In the genomic region with DNA sequence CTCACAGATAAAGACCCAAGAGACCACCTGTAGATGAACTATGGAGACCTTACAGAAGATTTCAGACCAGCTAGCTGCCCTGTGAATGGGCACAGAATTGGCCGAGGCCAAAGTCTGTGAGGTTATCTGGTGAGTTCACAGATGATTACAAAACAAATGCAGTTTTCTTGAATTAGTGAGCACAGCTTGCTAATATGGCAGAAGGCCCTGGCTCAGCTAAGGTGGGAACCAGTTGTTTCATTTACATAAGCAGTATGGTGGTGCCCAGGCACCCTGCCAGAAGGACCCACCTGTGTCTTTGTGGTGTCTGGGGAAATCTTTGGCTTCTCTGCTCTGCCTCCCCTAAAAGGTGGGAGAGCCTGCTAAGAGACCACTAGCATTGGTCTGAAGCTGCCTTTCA, we compare ENCODE assay signal across 23 mouse cellular contexts.
A peak's percentile ranks its signal among the peaks of the same experiment; 100 is the strongest.
DNase-seq lines count a peak whose midpoint lies in the region; ATAC-seq and TF ChIP-seq lines count a peak whose summit lies in the region.
"Had no signal": no experiment of that assay in that cellular context is flagged by ENCODE, and none has a peak within 500 bp of the region (broad histone marks: within the 10 kb centered on the region; RNA-seq: fewer than 3 reads in every experiment).

No protein-coding gene starts in this region.

- intact Hi-C loops in left cerebral cortex, postnatal 4 days (cut with DNase I): no loop called here

- H3K36me3 ChIP-seq in forebrain, embryonic 16.5 days (ENCODE audit: control insufficient read depth, insufficient read depth): no peaks in the 10 kb centered on the region
- no peaks in the 10 kb centered on the region for H3K36me3 ChIP-seq in forebrain, embryonic 10.5 days (replicated peaks)
- H3K36me3 ChIP-seq: G1E; heart, embryonic 12.5 days; heart, embryonic 15.5 days; hindbrain, embryonic 12.5 days; hindbrain, embryonic 15.5 days had no signal

- no peak for TF ChIP-seq POLR2A in brain, embryonic 14.5 days (IDR thresholded peaks at IDR 0.05; ENCODE audit: borderline replicate concordance, extremely low read depth, insufficient read depth, insufficient read length, poor library complexity, severe bottlenecking)

- no peak for TF ChIP-seq CTCF in brain, embryonic 14.5 days (IDR thresholded peaks at IDR 0.05; ENCODE audit: borderline replicate concordance, extremely low read depth, insufficient read depth, insufficient read length)

- H3K27ac ChIP-seq in forebrain, embryonic 16.5 days (ENCODE audit: low read length): no peak overlapping the region
- H3K27ac ChIP-seq in forebrain, embryonic 10.5 days: no peak overlapping the region
- H3K27ac ChIP-seq: heart, embryonic 15.5 days; hindbrain, embryonic 12.5 days; hindbrain, embryonic 15.5 days had no signal

- no peak overlapping the region for H3K9ac ChIP-seq in forebrain, embryonic 16.5 days (replicated peaks; ENCODE audit: low read depth, low read length)
- H3K9ac ChIP-seq: heart, embryonic 12.5 days; heart, embryonic 15.5 days; hindbrain, embryonic 12.5 days; hindbrain, embryonic 15.5 days had no signal

- no peaks in the 10 kb centered on the region for H3K9me3 ChIP-seq in forebrain, embryonic 16.5 days (ENCODE audit: control insufficient read depth, low read length)
- no peaks in the 10 kb centered on the region for H3K9me3 ChIP-seq in forebrain, embryonic 10.5 days
- H3K9me3 ChIP-seq: G1E; heart, embryonic 12.5 days; heart, embryonic 15.5 days; hindbrain, embryonic 12.5 days; hindbrain, embryonic 15.5 days had no signal

- peaks cover 12% of the 10 kb centered on the region; the same call in 1 of the 2 replicates for H3K4me1 ChIP-seq in forebrain, embryonic 16.5 days (replicated peaks; ENCODE audit: control insufficient read depth, insufficient read depth, low read length)
- peaks cover 9% of the 10 kb centered on the region for H3K4me1 ChIP-seq in forebrain, embryonic 10.5 days
- H3K4me1 ChIP-seq: hindbrain, embryonic 12.5 days had no signal

- H3K4me2 ChIP-seq in forebrain, embryonic 16.5 days (ENCODE audit: low read length): no peak overlapping the region
- H3K4me2 ChIP-seq: heart, embryonic 12.5 days; heart, embryonic 15.5 days; hindbrain, embryonic 12.5 days; hindbrain, embryonic 15.5 days had no signal

- DNase-seq in cerebellum, postnatal 14 days: peak; percentile 44 to 52
- DNase-seq in cerebellum, adult 11-12 months: no peak
- DNase-seq in forebrain, embryonic 10.5 days (ENCODE audit: extremely low spot score, low spot score): no peak
- DNase-seq in left cerebral cortex, postnatal 4 days: peak; percentile 53
- DNase-seq in left cerebral cortex, adult 8-10 months (ENCODE audit: low spot score in 2 of 2): no peak
- DNase-seq in brain, embryonic 14.5 days (ENCODE audit: low read depth): peak; percentile 74
- DNase-seq: adrenal gland, adult 2 months; adrenal gland, postnatal 14 days; B cell, adult 2 months; cerebellum, adult 18-20 months; cerebellum, adult 9-11 months; gastrocnemius, postnatal 10 days; gastrocnemius, postnatal 36 days; heart, postnatal 10 days; kidney, adult 2 months had no signal

- WGBS in forebrain, embryonic 16.5 days: 68% methylated on average over 1 of the region's 1 CpGs
- WGBS in forebrain, embryonic 10.5 days: 91% methylated on average over 1 of the region's 1 CpGs

- H3K4me3 ChIP-seq in forebrain, embryonic 16.5 days (replicated peaks; ENCODE audit: low read length): no peak overlapping the region
- H3K4me3 ChIP-seq in forebrain, embryonic 10.5 days: no peak overlapping the region
- H3K4me3 ChIP-seq: heart, embryonic 12.5 days; heart, embryonic 15.5 days; hindbrain, embryonic 12.5 days; hindbrain, embryonic 15.5 days had no signal

- no peaks in the 10 kb centered on the region for H3K27me3 ChIP-seq in forebrain, embryonic 16.5 days (replicated peaks; ENCODE audit: control insufficient read depth, insufficient read depth, low read length)
- peaks cover 11% of the 10 kb centered on the region; the same call in 1 of the 2 replicates for H3K27me3 ChIP-seq in forebrain, embryonic 10.5 days (ENCODE audit: poor library complexity, severe bottlenecking)
- H3K27me3 ChIP-seq: CH12.LX; heart, embryonic 12.5 days; heart, embryonic 15.5 days; hindbrain, embryonic 15.5 days had no signal

- peak; percentile 52; the same call in 1 of the 2 replicates for ATAC-seq in forebrain, embryonic 16.5 days
- ATAC-seq: intestine, postnatal 0 days had no signal

Comparison
In these comparisons a context has a peak if more than half of its experiments do, and no peak if none do; other contexts are left out.
1. DNase-seq: peak in cerebellum, postnatal 14 days (2 of 2), left cerebral cortex, postnatal 4 days (single experiment) and brain, embryonic 14.5 days (single experiment); none in cerebellum, adult 11-12 months (single experiment), forebrain, embryonic 10.5 days (single experiment) and left cerebral cortex, adult 8-10 months (0 of 2).